ENCODE assay signal across 13 mouse cellular contexts in the genomic region with DNA sequence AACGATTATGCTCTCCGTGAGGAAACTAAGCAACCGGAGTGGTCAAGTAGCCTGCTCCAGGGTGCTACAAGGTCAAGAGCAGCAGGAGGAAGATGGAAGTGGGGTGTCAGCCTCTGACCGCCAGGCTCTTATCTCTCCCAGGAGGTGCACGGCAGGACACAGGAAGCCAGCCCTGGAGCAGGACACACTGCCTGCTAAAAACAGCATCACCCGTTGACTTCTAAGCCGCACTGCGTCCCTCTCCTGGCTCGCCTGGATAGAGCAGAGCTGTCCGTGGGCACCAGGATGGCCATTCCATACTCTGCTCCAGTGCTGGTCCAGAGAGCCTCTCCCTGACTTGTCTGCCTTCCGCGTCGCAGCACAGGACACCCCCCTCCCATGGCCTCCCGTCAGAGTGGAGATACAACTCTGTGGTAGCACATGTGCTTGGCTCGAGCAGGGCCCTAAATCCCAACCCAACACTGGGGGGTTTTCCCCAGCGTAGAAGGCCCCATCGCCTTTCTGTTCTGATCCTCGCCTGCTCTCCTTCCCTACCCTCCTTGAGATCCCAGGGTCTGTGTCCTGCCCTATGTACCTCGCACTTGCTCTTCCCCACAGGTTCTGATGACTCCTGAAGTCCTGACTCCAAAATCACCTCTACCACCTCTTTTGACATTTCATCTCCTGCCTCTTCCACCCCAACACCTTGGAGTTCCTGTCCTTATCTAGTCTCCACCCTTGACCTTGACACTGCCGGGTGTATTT. TPM values are rescaled to one million over a fixed set of nuclear protein-coding genes. Genes with fewer than 3 reads are reported as not detected.
DNase-seq lines count a peak whose midpoint lies in the region; ATAC-seq and TF ChIP-seq lines count a peak whose summit lies in the region.
"Had no signal": no experiment of that assay in that cellular context is flagged by ENCODE, and none has a peak within 500 bp of the region (broad histone marks: within the 10 kb centered on the region; RNA-seq: fewer than 3 reads in every experiment).

No protein-coding gene starts in this region.

- TF ChIP-seq CTCF in stomach, postnatal 0 days (IDR thresholded peaks at IDR 0.05; ENCODE audit: low read depth), result no peak
- no peak for TF ChIP-seq CTCF in intestine, postnatal 0 days (IDR thresholded peaks at IDR 0.05; ENCODE audit: low read depth)
- no peak for TF ChIP-seq CTCF in cerebellum, adult 2 months (IDR thresholded peaks at IDR 0.05; ENCODE audit: borderline replicate concordance, insufficient read depth, low read depth, low read length)

- peak; percentile 95 for DNase-seq in heart, adult 11 months
- DNase-seq in heart, postnatal 25 days (ENCODE audit: low spot score), result no peak
- no peak for DNase-seq in stomach, postnatal 0 days (ENCODE audit: low spot score)
- DNase-seq in layer of hippocampus, postnatal 25 days (ENCODE audit: extremely low spot score in 1 of 2, low spot score in 1 of 2), result no peak
- no peak for DNase-seq in cerebellum, adult 2 months
- no peak for DNase-seq in ovary, postnatal 36 days (ENCODE audit: low spot score)
- DNase-seq: cerebellum, postnatal 25 days; gastrocnemius, postnatal 14 days; kidney, adult 8-10 months; right cerebral cortex, adult 18-20 months had no signal

- no peak for TF ChIP-seq EP300 in stomach, postnatal 0 days (optimal IDR thresholded peaks at IDR 0.05)

- intact Hi-C loops in heart, postnatal 25 days (cut with DNase I), result no loop called here

- no peak overlapping the region for H3K4me2 ChIP-seq in stomach, embryonic 16.5 days (ENCODE audit: low read depth, low read length)
- no peak overlapping the region for H3K4me2 ChIP-seq in stomach, postnatal 0 days (replicated peaks; ENCODE audit: low read depth)
- H3K4me2 ChIP-seq in intestine, postnatal 0 days (replicated peaks; ENCODE audit: low read depth), result peak overlapping the region; percentile 1; the same call in 1 of the 2 replicates

- no peak overlapping the region for H3K4me3 ChIP-seq in stomach, embryonic 16.5 days (replicated peaks; ENCODE audit: low read length)
- no peak overlapping the region for H3K4me3 ChIP-seq in stomach, postnatal 0 days (ENCODE audit: low read depth, low read length)
- no peak overlapping the region for H3K4me3 ChIP-seq in intestine, postnatal 0 days (ENCODE audit: low read depth, low read length)
- no peak overlapping the region for H3K4me3 ChIP-seq in cerebellum, adult 2 months (replicated peaks; ENCODE audit: insufficient read depth, low read depth, low read length)

- 69% methylated on average over 20 of the region's 20 CpGs for WGBS in stomach, embryonic 16.5 days
- 72% methylated on average over 20 of the region's 20 CpGs for WGBS in stomach, postnatal 0 days
- WGBS in intestine, postnatal 0 days, result 64% methylated on average over 20 of the region's 20 CpGs
- 76% methylated on average over 20 of the region's 20 CpGs for WGBS in cerebellum, adult 2 months

- H3K27ac ChIP-seq in stomach, embryonic 16.5 days (ENCODE audit: low read length), result peak overlapping the region; percentile 36
- H3K27ac ChIP-seq in stomach, postnatal 0 days (replicated peaks), result no peak overlapping the region; the same call in 1 of the 2 replicates
- H3K27ac ChIP-seq in intestine, postnatal 0 days (ENCODE audit: low read depth, low read length), result peak overlapping the region; percentile 21; the same call in 1 of the 2 replicates
- no peak overlapping the region for H3K27ac ChIP-seq in cerebellum, adult 2 months (ENCODE audit: insufficient read depth, low read length)

- no peaks in the 10 kb centered on the region for H3K27me3 ChIP-seq in stomach, embryonic 16.5 days (ENCODE audit: control insufficient read depth, insufficient read depth, low read length)
- H3K27me3 ChIP-seq in stomach, postnatal 0 days (ENCODE audit: control insufficient read depth, insufficient read depth, low read length), result no peaks in the 10 kb centered on the region
- no peaks in the 10 kb centered on the region for H3K27me3 ChIP-seq in intestine, postnatal 0 days (replicated peaks; ENCODE audit: control insufficient read depth, insufficient read depth, low read length)
- H3K27me3 ChIP-seq in cerebellum, adult 2 months (ENCODE audit: control insufficient read depth, insufficient read depth, low read length), result no peaks in the 10 kb centered on the region
- H3K27me3 ChIP-seq: Patski had no signal

- no peaks in the 10 kb centered on the region for H3K9me3 ChIP-seq in stomach, embryonic 16.5 days (replicated peaks; ENCODE audit: control insufficient read depth, low read length)
- no peaks in the 10 kb centered on the region for H3K9me3 ChIP-seq in stomach, postnatal 0 days (ENCODE audit: control insufficient read depth, low read length)
- no peaks in the 10 kb centered on the region for H3K9me3 ChIP-seq in intestine, postnatal 0 days (ENCODE audit: control insufficient read depth)

- no peak overlapping the region for H3K9ac ChIP-seq in stomach, embryonic 16.5 days (ENCODE audit: low read length)
- no peak overlapping the region for H3K9ac ChIP-seq in stomach, postnatal 0 days (ENCODE audit: low read length)
- H3K9ac ChIP-seq in intestine, postnatal 0 days (ENCODE audit: low read depth, low read length), result no peak overlapping the region

- peaks cover 17% of the 10 kb centered on the region for H3K4me1 ChIP-seq in stomach, embryonic 16.5 days (ENCODE audit: control insufficient read depth, insufficient read depth, low read length)
- H3K4me1 ChIP-seq in stomach, postnatal 0 days (replicated peaks; ENCODE audit: control insufficient read depth, insufficient read depth), result no peaks in the 10 kb centered on the region
- peaks cover 8% of the 10 kb centered on the region for H3K4me1 ChIP-seq in intestine, postnatal 0 days (replicated peaks; ENCODE audit: control insufficient read depth, insufficient read depth, low read length)
- no peaks in the 10 kb centered on the region for H3K4me1 ChIP-seq in cerebellum, adult 2 months (ENCODE audit: control insufficient read depth, insufficient read depth, low read length)

- ATAC-seq in stomach, embryonic 16.5 days (ENCODE audit: insufficient read depth, low FRiP score), result no peak
- ATAC-seq in stomach, postnatal 0 days (ENCODE audit: low FRiP score, low TSS enrichment), result no peak
- peak; percentile 9; the same call in 1 of the 2 replicates for ATAC-seq in intestine, postnatal 0 days
- ATAC-seq: Patski had no signal

- TF ChIP-seq POLR2A in cerebellum, adult 2 months (IDR thresholded peaks at IDR 0.05; ENCODE audit: borderline replicate concordance, insufficient read depth, low read length), result no peak

- H3K36me3 ChIP-seq in stomach, embryonic 16.5 days (ENCODE audit: control insufficient read depth, insufficient read depth, low read length), result no peaks in the 10 kb centered on the region
- H3K36me3 ChIP-seq in stomach, postnatal 0 days (ENCODE audit: control insufficient read depth, insufficient read depth, low read length), result no peaks in the 10 kb centered on the region
- no peaks in the 10 kb centered on the region for H3K36me3 ChIP-seq in intestine, postnatal 0 days (ENCODE audit: control insufficient read depth, insufficient read depth)

RNA-seq across cellular contexts. Expression of gene Errfi1, which starts 45.8 kb away (rescaled TPM):
- 10 to 100 TPM; 15.0 to 16.6 TPM for total RNA-seq in heart, postnatal 25 days (2021)
- polyA plus RNA-seq in stomach, embryonic 16.5 days (2015; fragmentation: Nextera tagmentation; extraction: Ambion mirVana), result 29.4 and 30.8 TPM in 2 replicates
- 30.6 and 32.1 TPM in 2 replicates for polyA plus RNA-seq in stomach, postnatal 0 days (2015; fragmentation: Nextera tagmentation; extraction: Ambion mirVana)
- polyA plus RNA-seq in intestine, postnatal 0 days (2015; fragmentation: Nextera tagmentation; extraction: Ambion mirVana), result 27.2 and 27.7 TPM in 2 replicates
- total RNA-seq in layer of hippocampus, postnatal 25 days (2021), result 10 to 100 TPM; 37.2 to 43.4 TPM
- polyA plus RNA-seq in cerebellum, adult 2 months (2012; rRNA removed), result 30.0 and 32.4 TPM in 2 replicates

Comparison
In these comparisons a context has a peak if more than half of its experiments do, and no peak if none do; other contexts are left out.
1. H3K27ac ChIP-seq: peak in stomach, embryonic 16.5 days (single experiment) and intestine, postnatal 0 days (single experiment); none in stomach, postnatal 0 days (single experiment) and cerebellum, adult 2 months (single experiment).